Mouse (Mus musculus) G1E (cell line): ENCODE results near the gene Mtif2. TPM values are rescaled to one million over a fixed set of nuclear protein-coding genes. Genes with fewer than 3 reads are reported as not detected.

ENCODE experiments used
- ATAC-seq: 2 replicates; pipeline ENCODE4 v1.8.0; 2016; ENCODE audit warnings: mild to moderate bottlenecking; ENCODE audit not compliant: insufficient number of reproducible peaks, poor library complexity, low FRiP score, severe bottlenecking; ENCODE audit errors: extremely low read depth
- DNase-seq: peaks from one replicate; pipeline ENCODE4 v3.0.0; 2012; ENCODE audit warnings: low spot score
- H3K27me3 ChIP-seq: 2 replicates; pipeline ENCODE4 v1.6.1; 2012; ENCODE audit warnings: mild to moderate bottlenecking, low read length, inconsistent platforms; ENCODE audit not compliant: insufficient read depth
- H3K36me3 ChIP-seq: replicated peaks from 2 replicates; pipeline ENCODE3; 2012; ENCODE audit warnings: mild to moderate bottlenecking, inconsistent platforms
- H3K4me1 ChIP-seq: 2 replicates; pipeline ENCODE4 v1.6.1; 2012; ENCODE audit warnings: low read depth, low read length, inconsistent platforms, mixed read lengths; ENCODE audit not compliant: insufficient read depth
- H3K4me3 ChIP-seq: 2 replicates; pipeline ENCODE4 v1.5.1; 2012; ENCODE audit warnings: low read depth, mild to moderate bottlenecking, inconsistent platforms, low read length, moderate library complexity, mixed read lengths
- H3K9me3 ChIP-seq: replicated peaks from 2 replicates; pipeline ENCODE4 v1.6.1; 2012; ENCODE audit warnings: inconsistent platforms
- CTCF ChIP-seq: IDR thresholded peaks from 2 replicates; pipeline ENCODE4 v1.5.1; 2012; ENCODE audit warnings: low read depth, low read length, inconsistent platforms, mixed read lengths
- GATA1 ChIP-seq: IDR thresholded peaks from 2 replicates; pipeline ENCODE4 v1.6.1; 2012; ENCODE audit warnings: borderline replicate concordance, low read length, inconsistent platforms, mixed read lengths
- GATA2 ChIP-seq: IDR thresholded peaks from 2 replicates; pipeline ENCODE4 v1.6.1; 2012; ENCODE audit warnings: low read depth, low read length, inconsistent platforms, borderline replicate concordance
- POLR2AphosphoS5 ChIP-seq: IDR thresholded peaks from 2 replicates; pipeline ENCODE4 v1.6.1; 2012; ENCODE audit warnings: low read depth, low read length, inconsistent platforms; ENCODE audit not compliant: insufficient replicate concordance
- TAL1 ChIP-seq: conservative IDR thresholded peaks from 2 replicates; pipeline ENCODE4 v1.6.1; 2012; ENCODE audit warnings: low read depth, low read length, inconsistent platforms, mixed read lengths
- polyA plus RNA-seq: library from polyadenylated mRNA; stranded (reverse); fragments of >175 nt; gene quantifications from 2 replicates; pipeline ENCODE4 v1.2.3, GENCODE M21; 2012
- total RNA-seq, 2 experiments: library from RNA; stranded (forward) in 1 of 2; stranded (reverse) in 1 of 2; fragments of 200-1000 nt in 1 of 2; fragments of >200 nt in 1 of 2; fragmentation: Nextera tagmentation in 1 of 2; gene quantifications; 2 replicates each; pipeline ENCODE4 v1.2.3; 2014 to 2017

The Mtif2 gene
- total and polyA plus RNA-seq, 3 experiments = 11.8 to 105 (median 72.2) TPM

- H3K9me3 ChIP-seq = no peaks in the 10 kb centered on the region
- TF ChIP-seq GATA2 = no peak
- TF ChIP-seq POLR2AphosphoS5 = no peak
- no peak for TF ChIP-seq CTCF
- TF ChIP-seq TAL1 = no peak
- TF ChIP-seq GATA1 = no peak
- no peak for DNase-seq
These were observed 34.8 kb downstream of the Mtif2 start for GRCm38 (mm10) chr11:29560990-29561389.

GRCm38 (mm10) chr11:29563406-29563805, 37.2 kb downstream of the Mtif2 start:
- no peak for ATAC-seq
- H3K36me3 ChIP-seq = no peaks in the 10 kb centered on the region
- no peaks in the 10 kb centered on the region for H3K9me3 ChIP-seq
- H3K27me3 ChIP-seq = peaks cover 5% of the 10 kb centered on the region
- no peak overlapping the region for H3K4me3 ChIP-seq
- TF ChIP-seq POLR2AphosphoS5 (no peak), TAL1 (no peak), CTCF (no peak), GATA2 (no peak), GATA1 (no peak)
- no peak for DNase-seq
- no peaks in the 10 kb centered on the region for H3K4me1 ChIP-seq

More at GRCm38 (mm10) chr11:29560990-29561389, 34.8 kb downstream of the Mtif2 start:
- H3K4me3 ChIP-seq = no peak overlapping the region
- H3K36me3 ChIP-seq = no peaks in the 10 kb centered on the region
- H3K27me3 ChIP-seq = peaks cover 5% of the 10 kb centered on the region
- no peak for ATAC-seq
- no peaks in the 10 kb centered on the region for H3K4me1 ChIP-seq

- no peak overlapping the region for H3K4me3 ChIP-seq
- no peaks in the 10 kb centered on the region for H3K4me1 ChIP-seq
- no peaks in the 10 kb centered on the region for H3K9me3 ChIP-seq
- no peaks in the 10 kb centered on the region for H3K36me3 ChIP-seq
- TF ChIP-seq GATA2 (no peak), GATA1 (no peak), TAL1 (no peak), POLR2AphosphoS5 (no peak), CTCF (no peak)
- peaks cover 3% of the 10 kb centered on the region; the same call in 1 of the 2 replicates for H3K27me3 ChIP-seq
- no peak for DNase-seq
- ATAC-seq = no peak
These were observed 45.3 kb downstream of the Mtif2 start for GRCm38 (mm10) chr11:29571536-29571935.

GRCm38 (mm10) chr11:29572656-29573055, 46.4 kb downstream of the Mtif2 start:
- ATAC-seq = no peak

GRCm38 (mm10) chr11:29579610-29580009, 53.4 kb downstream of the Mtif2 start:
- Histone ChIP-seq H3K4me1 (no peaks in the 10 kb centered on the region), H3K4me3 (no peak overlapping the region), H3K9me3 (no peaks in the 10 kb centered on the region), H3K36me3 (no peaks in the 10 kb centered on the region), H3K27me3 (peaks cover 3% of the 10 kb centered on the region; the same call in 1 of the 2 replicates)
- no peak for ATAC-seq
- TF ChIP-seq TAL1 (no peak), GATA2 (no peak), GATA1 (no peak), CTCF (0 out of 2 replicates have a peak, but pooled peaks have one; percentile 17)
- DNase-seq = no peak

More at GRCm38 (mm10) chr11:29572656-29573055, 46.4 kb downstream of the Mtif2 start:
- Histone ChIP-seq H3K9me3 (no peaks in the 10 kb centered on the region), H3K4me3 (no peak overlapping the region), H3K27me3 (peaks cover 3% of the 10 kb centered on the region; the same call in 1 of the 2 replicates), H3K4me1 (no peaks in the 10 kb centered on the region), H3K36me3 (no peaks in the 10 kb centered on the region)
- DNase-seq = no peak
- TF ChIP-seq TAL1 (no peak), CTCF (no peak), POLR2AphosphoS5 (no peak), GATA1 (no peak), GATA2 (no peak)

Other genes starting within 250 kb of the Mtif2 start
- gene Ccdc88a, start 152.8 kb upstream of the Mtif2 start, total RNA-seq (2014; fragmentation: Nextera tagmentation) = 85.9 and 86.2 TPM in 2 replicates
- gene Ccdc88a, start 152.8 kb upstream of the Mtif2 start, total RNA-seq (2017) = 37.5 and 52.6 TPM in 2 replicates
- 13.0 and 15.6 TPM in 2 replicates for gene Ccdc88a, start 152.8 kb upstream of the Mtif2 start, polyA plus RNA-seq
- gene Prorsd1, start 11.4 kb upstream of the Mtif2 start, total RNA-seq (2014; fragmentation: Nextera tagmentation) = 41.5 and 47.5 TPM in 2 replicates
- gene Prorsd1, start 11.4 kb upstream of the Mtif2 start, total RNA-seq (2017) = 129 and 135 TPM in 2 replicates
- 10.5 and 34.9 TPM in 2 replicates for gene Prorsd1, start 11.4 kb upstream of the Mtif2 start, polyA plus RNA-seq
- 1.3 TPM in 1 of 2 replicates, not detected in the other for gene Clhc1, start 21.5 kb downstream of the Mtif2 start, total RNA-seq (2014; fragmentation: Nextera tagmentation)
- gene Clhc1, start 21.5 kb downstream of the Mtif2 start, total RNA-seq (2017) = 1.1 and 1.4 TPM in 2 replicates
- gene Clhc1, start 21.5 kb downstream of the Mtif2 start, polyA plus RNA-seq = 0.09 TPM in 1 of 2 replicates, not detected in the other
- 927 and 1,016 TPM in 2 replicates for gene Rps27a, start 21.7 kb downstream of the Mtif2 start, total RNA-seq (2014; fragmentation: Nextera tagmentation)
- gene Rps27a, start 21.7 kb downstream of the Mtif2 start, total RNA-seq (2017) = 861 and 868 TPM in 2 replicates
- gene Rps27a, start 21.7 kb downstream of the Mtif2 start, polyA plus RNA-seq = 115 and 138 TPM in 2 replicates
- gene Rtn4, start 166.5 kb downstream of the Mtif2 start, total RNA-seq (2014; fragmentation: Nextera tagmentation) = 65.0 and 65.3 TPM in 2 replicates
- gene Rtn4, start 166.5 kb downstream of the Mtif2 start, total RNA-seq (2017) = 67.9 and 68.9 TPM in 2 replicates
- gene Rtn4, start 166.5 kb downstream of the Mtif2 start, polyA plus RNA-seq = 83.0 and 102 TPM in 2 replicates